Mouse (Mus musculus) neural tube, embryonic 12.5 days (tissue): ENCODE measurements around the gene Thra. TPM values are rescaled to one million over a fixed set of nuclear protein-coding genes. Genes with fewer than 3 reads are reported as not detected.

Source experiments
- ATAC-seq: fragments of 200-750 bp; cut with Nextera tagmentation; 2 replicates; pipeline ENCODE4 v1.8.0; 2017; ENCODE audit warnings: low read depth, mild to moderate bottlenecking, moderate TSS enrichment, moderate library complexity; ENCODE audit not compliant: low FRiP score
- H3K27ac ChIP-seq: fragments of 300-500 bp; sonication (generic); 2 replicates; pipeline ENCODE4 v1.5.1; 2016
- H3K27me3 ChIP-seq: fragments of 300-500 bp; sonication (generic); replicated peaks from 2 replicates; pipeline ENCODE4 v1.6.1; 2016; ENCODE audit warnings: mild to moderate bottlenecking
- H3K36me3 ChIP-seq: fragments of 300-500 bp; sonication (generic); 2 replicates; pipeline ENCODE4 v1.6.1; 2016; ENCODE audit warnings: mild to moderate bottlenecking
- H3K4me1 ChIP-seq: fragments of 300-500 bp; sonication (generic); 2 replicates; pipeline ENCODE4 v1.6.1; 2016
- H3K4me2 ChIP-seq: fragments of 300-500 bp; sonication (generic); replicated peaks from 2 replicates; pipeline ENCODE4 v1.6.1; 2016; ENCODE audit warnings: mild to moderate bottlenecking
- H3K4me3 ChIP-seq: fragments of 300-500 bp; sonication (generic); 2 replicates; pipeline ENCODE4 v1.5.1; 2016
- H3K9ac ChIP-seq: fragments of 300-500 bp; sonication (generic); 2 replicates; pipeline ENCODE4 v1.6.1; 2016; ENCODE audit warnings: mild to moderate bottlenecking
- H3K9me3 ChIP-seq: fragments of 300-500 bp; sonication (generic); 2 replicates; pipeline ENCODE4 v1.6.1; 2016; ENCODE audit warnings: mild to moderate bottlenecking
- WGBS: fragments of 180-500 bp; shearing (Covaris S2); methylation state at CpG from one replicate; pipeline ENCODE4 v1.1.7; 2016; 5-methylcytosine and 5-hydroxymethylcytosine counted together
- polyA plus RNA-seq: library from polyadenylated mRNA; unstranded; fragments of >200 nt; fragmentation: Nextera tagmentation; extraction: Ambion mirVana; gene quantifications from 2 replicates; pipeline ENCODE4 v1.2.1, GENCODE M21; 2016

Gene Thra
- polyA plus RNA-seq, 1 experiment from 2014 or later: 56.9 TPM

GRCm38 (mm10) chr11:98789219-98789807, 48.9 kb downstream of the Thra start:
- Histone ChIP-seq H3K9me3 (no peaks in the 10 kb centered on the region), H3K4me2 (peak overlapping the region; percentile 90), H3K27ac (no peak overlapping the region), H3K27me3 (no peaks in the 10 kb centered on the region), H3K9ac (0 out of 2 replicates have a peak overlapping the region, but pooled peaks have one; percentile 52), H3K4me3 (peak overlapping the region; percentile 41), H3K4me1 (peaks cover 35% of the 10 kb centered on the region), H3K36me3 (no peaks in the 10 kb centered on the region)
- WGBS: 2% methylated on average over 25 of the region's 25 CpGs
- ATAC-seq: no peak

DNA sequence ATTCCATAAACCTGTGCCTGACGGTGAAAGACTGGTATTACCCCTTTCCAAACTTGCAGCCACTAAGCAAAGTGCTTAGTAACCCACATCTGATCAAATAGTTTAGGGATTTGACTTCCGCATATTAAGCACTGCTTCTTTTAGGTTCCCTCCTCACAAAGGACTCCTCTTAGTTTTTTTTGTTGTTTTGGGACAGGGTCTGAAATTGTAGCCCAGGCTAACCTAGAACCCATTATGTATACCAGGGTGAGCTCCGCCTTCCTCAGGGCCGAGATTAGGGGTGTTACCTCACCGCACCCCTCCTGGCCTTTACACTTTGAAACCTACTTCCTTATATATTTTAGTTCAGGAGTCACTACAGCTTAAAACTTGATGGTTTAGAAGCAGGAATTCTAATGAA, 49.4 kb downstream of the Thra start:
- Histone ChIP-seq H3K4me1 (peaks cover 35% of the 10 kb centered on the region), H3K36me3 (no peaks in the 10 kb centered on the region), H3K27me3 (no peaks in the 10 kb centered on the region), H3K9ac (no peak overlapping the region), H3K4me2 (peak overlapping the region; percentile 90), H3K4me3 (no peak overlapping the region), H3K27ac (no peak overlapping the region), H3K9me3 (no peaks in the 10 kb centered on the region)
- no peak for ATAC-seq
- 42% methylated on average over 5 of the region's 5 CpGs for WGBS

GRCm38 (mm10) chr11:98790631-98791205, 50.3 kb downstream of the Thra start:
- no peak overlapping the region for H3K4me2 ChIP-seq
- no peak overlapping the region for H3K27ac ChIP-seq
- H3K9ac ChIP-seq: no peak overlapping the region
- 85% methylated on average over 5 of the region's 5 CpGs for WGBS
- ATAC-seq: no peak
- H3K27me3 ChIP-seq: no peaks in the 10 kb centered on the region
- H3K9me3 ChIP-seq: no peaks in the 10 kb centered on the region
- peaks cover 29% of the 10 kb centered on the region for H3K4me1 ChIP-seq
- no peak overlapping the region for H3K4me3 ChIP-seq
- H3K36me3 ChIP-seq: no peaks in the 10 kb centered on the region

GRCm38 (mm10) chr11:98791448-98791847, 51.0 kb downstream of the Thra start:
- peaks cover 22% of the 10 kb centered on the region for H3K4me1 ChIP-seq
- H3K4me2 ChIP-seq: no peak overlapping the region
- no peak for ATAC-seq
- no peak overlapping the region for H3K9ac ChIP-seq
- no peak overlapping the region for H3K4me3 ChIP-seq
- no peaks in the 10 kb centered on the region for H3K27me3 ChIP-seq
- 75% methylated on average over 1 of the region's 1 CpGs for WGBS
- H3K27ac ChIP-seq: no peak overlapping the region
- H3K9me3 ChIP-seq: no peaks in the 10 kb centered on the region
- no peaks in the 10 kb centered on the region for H3K36me3 ChIP-seq

GRCm38 (mm10) chr11:98792081-98792480, 51.6 kb downstream of the Thra start:
- H3K9ac ChIP-seq: no peak overlapping the region
- H3K4me2 ChIP-seq: no peak overlapping the region
- no peak overlapping the region for H3K4me3 ChIP-seq
- H3K9me3 ChIP-seq: no peaks in the 10 kb centered on the region
- no peaks in the 10 kb centered on the region for H3K36me3 ChIP-seq
- H3K27me3 ChIP-seq: no peaks in the 10 kb centered on the region
- H3K27ac ChIP-seq: no peak overlapping the region
- ATAC-seq: no peak
- H3K4me1 ChIP-seq: peaks cover 16% of the 10 kb centered on the region
- WGBS: 11% methylated on average over 4 of the region's 4 CpGs

GRCm38 (mm10) chr11:98794469-98795014, 54.1 kb downstream of the Thra start:
- H3K4me3 ChIP-seq: peak overlapping the region; percentile 99
- peak overlapping the region; percentile 99 for H3K4me2 ChIP-seq
- no peaks in the 10 kb centered on the region for H3K27me3 ChIP-seq
- peaks cover 11% of the 10 kb centered on the region for H3K36me3 ChIP-seq
- under 1% methylated on average over 28 of the region's 30 CpGs for WGBS
- peak overlapping the region; percentile 99 for H3K27ac ChIP-seq
- peaks cover 25% of the 10 kb centered on the region for H3K4me1 ChIP-seq
- peak; percentile 45 for ATAC-seq
- H3K9ac ChIP-seq: peak overlapping the region; percentile 99
- no peaks in the 10 kb centered on the region for H3K9me3 ChIP-seq

DNA sequence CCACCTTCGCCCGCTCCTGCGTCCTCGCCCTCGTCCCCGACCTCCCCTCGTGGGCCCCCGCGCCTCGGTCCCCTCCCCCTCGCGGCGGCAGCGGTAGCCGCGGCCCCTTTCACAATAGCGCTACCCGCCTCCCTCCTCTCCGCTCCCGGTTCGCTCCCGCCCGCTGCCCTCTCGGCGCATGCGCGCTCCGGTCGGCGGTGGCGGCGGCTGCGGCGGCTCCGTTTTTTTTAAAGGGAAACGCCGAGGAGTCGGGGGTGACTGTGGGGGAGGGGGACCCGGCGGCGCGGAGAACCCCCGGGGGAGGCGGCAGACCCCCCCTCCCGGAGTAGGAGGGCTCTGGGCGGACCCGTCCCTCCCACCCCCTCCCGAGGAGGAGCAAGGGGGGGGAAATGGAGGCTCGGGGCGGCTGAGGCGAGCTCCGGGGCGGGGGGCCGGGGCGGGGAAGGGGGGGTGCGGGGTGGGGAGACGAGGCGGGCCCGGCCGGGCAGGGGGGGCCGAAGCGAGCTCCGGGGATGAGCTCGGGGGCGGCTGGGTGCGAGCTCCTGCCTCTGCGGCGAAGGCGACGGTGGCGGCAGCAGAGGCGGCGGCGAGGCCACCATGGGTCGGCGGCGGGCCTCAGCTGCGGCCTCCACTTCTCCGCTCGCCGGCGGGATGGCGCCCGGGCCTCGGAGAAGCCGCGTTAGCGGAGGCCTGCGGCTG, 54.7 kb downstream of the Thra start, which contains the start of gene Msl1:
Gene Msl1, plus strand, starts transcription at position 502 of the 699 bp plus-strand sequence.
- Histone ChIP-seq H3K4me3 (peak within 1 kb of the TSS; percentile 99), H3K36me3 (peaks cover 17% of the 10 kb centered on the region), H3K27me3 (no peaks in the 10 kb centered on the region), H3K4me1 (peaks cover 25% of the 10 kb centered on the region), H3K27ac (peak within 1 kb of the TSS; percentile 99), H3K9me3 (no peaks in the 10 kb centered on the region), H3K9ac (peak within 1 kb of the TSS; percentile 99), H3K4me2 (peak within 1 kb of the TSS; percentile 99)
- WGBS: under 1% methylated on average over 80 of the region's 89 CpGs
- ATAC-seq: peak; percentile 41

- H3K4me2 ChIP-seq: peak overlapping the region; percentile 99
- no peaks in the 10 kb centered on the region for H3K9me3 ChIP-seq
- ATAC-seq: peak; percentile 65
- H3K36me3 ChIP-seq: peaks cover 25% of the 10 kb centered on the region
- under 1% methylated on average over 66 of the region's 74 CpGs for WGBS
- H3K9ac ChIP-seq: peak overlapping the region; percentile 99
- peak overlapping the region; percentile 99 for H3K27ac ChIP-seq
- peaks cover 25% of the 10 kb centered on the region for H3K4me1 ChIP-seq
- peak overlapping the region; percentile 99 for H3K4me3 ChIP-seq
- H3K27me3 ChIP-seq: no peaks in the 10 kb centered on the region
Measured at GRCm38 (mm10) chr11:98795714-98796514, 55.5 kb downstream of the Thra start.

DNA sequence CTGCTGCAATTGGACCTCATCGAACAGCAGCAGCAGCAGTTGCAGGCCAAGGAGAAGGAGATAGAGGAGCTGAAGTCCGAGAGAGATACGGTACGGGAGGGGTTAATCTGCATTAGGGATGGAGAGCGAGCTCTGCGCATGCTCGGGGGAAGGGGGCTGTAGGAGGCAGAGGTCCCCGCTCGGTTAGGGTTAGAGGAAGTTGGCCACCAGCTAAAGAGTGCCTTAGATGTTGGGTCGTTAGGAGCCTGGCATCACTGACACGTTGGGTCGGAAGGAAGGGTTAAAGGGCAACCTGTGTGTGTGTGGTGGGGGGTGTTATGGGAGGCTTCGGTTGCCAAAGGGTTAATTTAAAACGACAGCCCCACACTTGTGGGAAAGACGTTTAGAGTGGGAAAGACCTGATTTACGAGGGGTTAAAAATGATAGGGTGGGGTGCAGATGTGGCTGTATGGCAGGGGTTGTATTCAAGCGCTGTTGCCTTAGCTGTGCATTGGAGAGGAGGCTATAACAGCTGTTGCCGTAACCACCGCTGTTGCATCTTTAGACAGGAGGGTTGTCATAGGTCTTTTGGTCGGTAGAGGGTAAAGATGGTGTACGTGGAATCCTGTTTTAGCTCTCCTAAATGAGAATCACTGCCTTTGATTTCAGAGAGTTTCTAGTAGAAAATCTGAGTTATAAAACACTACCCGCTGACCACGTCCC, 56.2 kb downstream of the Thra start:
- peak; percentile 57 for ATAC-seq
- H3K4me2 ChIP-seq: peak overlapping the region; percentile 99
- H3K4me1 ChIP-seq: peaks cover 25% of the 10 kb centered on the region
- peak overlapping the region; percentile 99 for H3K27ac ChIP-seq
- peak overlapping the region; percentile 99 for H3K4me3 ChIP-seq
- H3K36me3 ChIP-seq: peaks cover 32% of the 10 kb centered on the region
- 5% methylated on average over 23 of the region's 23 CpGs for WGBS
- no peaks in the 10 kb centered on the region for H3K9me3 ChIP-seq
- H3K9ac ChIP-seq: peak overlapping the region; percentile 99
- no peaks in the 10 kb centered on the region for H3K27me3 ChIP-seq

DNA sequence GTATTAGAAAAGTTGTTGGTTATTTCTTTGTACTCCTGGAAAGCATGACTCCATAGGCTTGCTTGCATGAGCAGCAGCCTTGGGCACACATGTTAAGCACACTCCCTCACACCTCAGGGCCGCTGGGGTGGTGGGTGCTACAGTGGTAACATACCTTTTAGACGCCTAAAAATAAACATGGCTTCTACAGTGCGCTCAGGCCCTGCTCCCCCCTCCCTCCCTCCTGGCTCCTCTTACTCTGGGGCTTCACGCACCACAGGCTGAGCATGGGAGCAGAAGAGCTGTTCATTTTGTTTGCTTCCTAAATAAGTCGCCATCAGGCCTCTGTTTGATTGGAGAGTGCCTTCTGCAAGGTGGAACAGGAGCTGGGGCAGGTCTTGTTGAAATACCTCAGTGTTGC, 56.9 kb downstream of the Thra start:
- Histone ChIP-seq H3K27ac (no peak overlapping the region), H3K4me3 (peak overlapping the region; percentile 99), H3K4me1 (peaks cover 25% of the 10 kb centered on the region), H3K4me2 (peak overlapping the region; percentile 99), H3K36me3 (peaks cover 37% of the 10 kb centered on the region), H3K9me3 (no peaks in the 10 kb centered on the region), H3K9ac (peak overlapping the region; percentile 99), H3K27me3 (no peaks in the 10 kb centered on the region)
- WGBS: 16% methylated on average over 5 of the region's 5 CpGs
- no peak for ATAC-seq

- no peak overlapping the region for H3K27ac ChIP-seq
- 56% methylated on average over 4 of the region's 4 CpGs for WGBS
- peaks cover 25% of the 10 kb centered on the region for H3K4me1 ChIP-seq
- peaks cover 43% of the 10 kb centered on the region for H3K36me3 ChIP-seq
- H3K4me3 ChIP-seq: peak overlapping the region; percentile 99
- ATAC-seq: no peak
- peak overlapping the region; percentile 99 for H3K9ac ChIP-seq
- H3K27me3 ChIP-seq: no peaks in the 10 kb centered on the region
- H3K4me2 ChIP-seq: peak overlapping the region; percentile 99
- H3K9me3 ChIP-seq: no peaks in the 10 kb centered on the region
Measured at GRCm38 (mm10) chr11:98797909-98798308, 57.5 kb downstream of the Thra start.
